Comparison of ENCODE assay signal across 8 mouse cellular contexts in the genomic region with DNA sequence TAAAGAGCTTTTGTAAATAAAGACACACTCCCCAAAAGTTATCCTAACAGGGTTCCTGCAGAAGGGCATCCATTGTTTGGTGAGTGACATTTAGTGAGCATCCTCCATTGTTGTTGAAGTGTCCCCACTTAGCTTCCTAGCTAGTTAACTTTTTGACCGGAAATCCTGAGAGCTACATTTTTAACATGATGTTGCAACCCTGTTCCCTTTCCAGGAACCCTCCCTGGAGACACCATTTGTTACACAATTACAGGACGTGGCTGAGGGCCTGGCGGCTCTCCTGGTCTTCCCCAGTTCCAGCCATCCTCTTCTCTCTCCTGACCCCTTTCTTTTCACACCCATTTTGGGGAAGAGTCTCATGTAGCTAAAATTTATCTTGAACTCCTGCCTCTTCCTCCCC. TPM values are rescaled to one million over a fixed set of nuclear protein-coding genes. Genes with fewer than 3 reads are reported as not detected.
DNase-seq lines count a peak whose midpoint lies in the region.

No protein-coding gene starts in this region.

- peaks cover 8% of the 10 kb centered on the region; the same call in 1 of the 2 replicates for H3K36me3 ChIP-seq in limb, embryonic 10.5 days

- peaks cover 31% of the 10 kb centered on the region for H3K4me1 ChIP-seq in limb, embryonic 10.5 days

- no peaks in the 10 kb centered on the region for H3K27me3 ChIP-seq in limb, embryonic 10.5 days (ENCODE audit: low read depth, poor library complexity, severe bottlenecking)

- H3K27ac ChIP-seq in limb, embryonic 10.5 days, result no peak overlapping the region

- no peaks in the 10 kb centered on the region for H3K9me3 ChIP-seq in limb, embryonic 10.5 days (replicated peaks)

- DNase-seq in urinary bladder, postnatal 25 days (ENCODE audit: low spot score), result peak; percentile 35
- no peak for DNase-seq in urinary bladder, postnatal 10 days (ENCODE audit: low spot score)
- DNase-seq in heart, adult 8-10 months (ENCODE audit: low spot score), result peak; percentile 92
- no peak for DNase-seq in limb, embryonic 10.5 days (ENCODE audit: low spot score)
- DNase-seq in yolk sac, embryonic 10.5 days (ENCODE audit: low spot score), result peak; percentile 79
- no peak for DNase-seq in thymus, postnatal 25 days
- DNase-seq in layer of hippocampus, postnatal 25 days (ENCODE audit: extremely low spot score in 1 of 2, low spot score in 1 of 2), result no peak
- DNase-seq in retina, embryonic 14.5 days (ENCODE audit: low spot score), result no peak

- H3K4me3 ChIP-seq in limb, embryonic 10.5 days, result peak overlapping the region; percentile 93; the same call in 1 of the 2 replicates

- 57% methylated on average over 3 of the region's 3 CpGs for WGBS in limb, embryonic 10.5 days

RNA-seq across cellular contexts. Expression of gene Dpp9, which starts 1.1 kb away (rescaled TPM):
- total RNA-seq in heart, adult 8-10 months (2022), result 10 to 100 TPM; 42.6 to 51.1 (median 46.6) TPM
- polyA plus RNA-seq in limb, embryonic 10.5 days (2016; fragmentation: Nextera tagmentation; extraction: Ambion mirVana), result 44.5 and 44.8 TPM in 2 replicates
- total RNA-seq in layer of hippocampus, postnatal 25 days (2021), result 10 to 100 TPM; 64.7 to 67.3 TPM

RNA-seq across cellular contexts. Expression of gene Mydgf, which starts 36.1 kb away (rescaled TPM):
- 10 to 100 TPM; 25.5 to 29.8 (median 27.9) TPM for total RNA-seq in heart, adult 8-10 months (2022)
- polyA plus RNA-seq in limb, embryonic 10.5 days (2016; fragmentation: Nextera tagmentation; extraction: Ambion mirVana), result 78.0 and 80.7 TPM in 2 replicates
- total RNA-seq in layer of hippocampus, postnatal 25 days (2021), result 10 to 100 TPM; 39.4 to 41.4 TPM

RNA-seq across cellular contexts. Expression of gene Fem1a, which starts 36.8 kb away (rescaled TPM):
- 100 to 1,000 TPM; 113 to 131 (median 128) TPM for total RNA-seq in heart, adult 8-10 months (2022)
- polyA plus RNA-seq in limb, embryonic 10.5 days (2016; fragmentation: Nextera tagmentation; extraction: Ambion mirVana), result 12.2 and 14.6 TPM in 2 replicates
- total RNA-seq in layer of hippocampus, postnatal 25 days (2021), result 10 to 100 TPM; 36.1 to 37.0 TPM

RNA-seq across cellular contexts. Expression of gene Ticam1, which starts 56.8 kb away (rescaled TPM):
- 1 to 10 TPM; 6.9 to 9.5 (median 8.1) TPM for total RNA-seq in heart, adult 8-10 months (2022)
- polyA plus RNA-seq in limb, embryonic 10.5 days (2016; fragmentation: Nextera tagmentation; extraction: Ambion mirVana), result 3.0 TPM in 2 replicates
- 1 to 10 TPM; 5.5 to 6.0 TPM for total RNA-seq in layer of hippocampus, postnatal 25 days (2021)

RNA-seq across cellular contexts. Expression of gene Tnfaip8l1, which starts 57.5 kb away (rescaled TPM):
- 1 to 10 TPM; 1.2 to 2.1 (median 1.4) TPM for total RNA-seq in heart, adult 8-10 months (2022)
- 6.1 and 10.6 TPM in 2 replicates for polyA plus RNA-seq in limb, embryonic 10.5 days (2016; fragmentation: Nextera tagmentation; extraction: Ambion mirVana)
- total RNA-seq in layer of hippocampus, postnatal 25 days (2021), result 1 to 10 TPM; 5.4 to 6.6 TPM

Comparison
In these comparisons a context has a peak if more than half of its experiments do, and no peak if none do; other contexts are left out.
1. DNase-seq: peak in urinary bladder, postnatal 25 days (single experiment), heart, adult 8-10 months (single experiment) and yolk sac, embryonic 10.5 days (single experiment); none in urinary bladder, postnatal 10 days (single experiment), limb, embryonic 10.5 days (single experiment), thymus, postnatal 25 days (single experiment), layer of hippocampus, postnatal 25 days (0 of 2) and retina, embryonic 14.5 days (single experiment).